Mouse (Mus musculus) megakaryocyte, adult 5-6 weeks (primary cell): ENCODE measurements around the gene Olfr893. TPM values are rescaled to one million over a fixed set of nuclear protein-coding genes. Genes with fewer than 3 reads are reported as not detected.
"Not testable (repeated sequence)": the region's sequence is repeated elsewhere in the genome, so short reads cannot be mapped to it uniquely, and the experiment has no call there.

Source experiments
- ATAC-seq: 2 replicates; pipeline ENCODE4 v1.8.0; 2016; ENCODE audit warnings: mild to moderate bottlenecking, inconsistent platforms; ENCODE audit not compliant: poor library complexity, severe bottlenecking
- total RNA-seq, 2 experiments: library from RNA; stranded (forward) in 1 of 2; stranded (reverse) in 1 of 2; fragments of 153-499, 151-499 nt in 1 of 2; fragments of 221-1000, 200-1000 nt in 1 of 2; gene quantifications; 2 replicates each; pipeline versions ENCODE4 v1.2.3 to v1.2.4; 2015 to 2017

Gene Olfr893
- total RNA-seq (2015), result not detected in 2 replicates
- total RNA-seq (2017), result not detected in 2 replicates

GRCm38 (mm10) chr9:38208065-38208464 is at the start of gene Olfr893:
Gene Olfr893, plus strand, starts transcription at chr9:38208365.
- ATAC-seq, result no peak

DNA sequence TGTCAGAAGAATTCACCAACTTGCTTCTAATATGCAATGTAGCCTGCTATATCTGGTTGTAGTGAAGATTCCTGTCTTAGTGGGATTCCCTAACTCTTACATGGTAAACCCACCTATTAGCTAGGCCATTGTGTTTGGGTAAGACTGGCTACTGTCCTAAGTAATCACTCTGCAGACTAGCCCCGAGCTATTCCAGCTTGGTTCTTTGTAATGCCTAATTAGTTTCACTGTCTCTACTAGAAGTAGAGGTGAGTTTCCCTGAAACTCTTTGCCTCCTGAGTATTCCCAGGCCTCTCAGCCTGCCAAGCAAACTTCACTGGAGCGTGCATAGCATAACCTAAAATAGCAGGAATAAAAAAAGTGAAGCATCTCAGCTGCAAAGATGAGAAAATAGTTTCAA is 39.8 kb upstream of the Olfr893 start:
- ATAC-seq, result not testable (repeated sequence)

DNA sequence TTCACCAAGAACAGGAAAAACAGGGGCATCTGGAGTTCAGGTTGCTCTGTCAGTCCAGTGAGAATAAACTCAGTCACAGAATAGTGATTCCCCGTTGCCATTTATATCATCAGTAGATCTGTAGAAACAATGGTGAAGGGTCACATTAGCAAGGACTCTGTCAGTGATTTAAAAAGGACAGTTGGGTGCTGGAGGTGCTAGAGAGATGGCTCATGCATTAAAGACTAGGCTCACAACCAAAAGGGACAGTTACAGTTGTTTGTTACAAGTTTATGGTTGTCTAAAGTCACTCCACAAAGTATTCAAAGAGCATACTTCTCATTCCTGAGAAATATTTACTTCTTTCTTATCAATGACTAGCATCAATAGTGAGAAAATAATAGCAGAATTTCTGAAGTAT is 27.4 kb upstream of the Olfr893 start, which contains the start of gene Olfr891:
Gene Olfr891 (minus strand): TSS at position 101 of the 400 bp plus-strand sequence.
- ATAC-seq, result no peak

GRCm38 (mm10) chr9:38217755-38218154 is 9.6 kb downstream of the Olfr893 start, which contains the start of gene Olfr894:
Gene Olfr894, plus strand, starts transcription at chr9:38218055.
- ATAC-seq, result no peak

DNA sequence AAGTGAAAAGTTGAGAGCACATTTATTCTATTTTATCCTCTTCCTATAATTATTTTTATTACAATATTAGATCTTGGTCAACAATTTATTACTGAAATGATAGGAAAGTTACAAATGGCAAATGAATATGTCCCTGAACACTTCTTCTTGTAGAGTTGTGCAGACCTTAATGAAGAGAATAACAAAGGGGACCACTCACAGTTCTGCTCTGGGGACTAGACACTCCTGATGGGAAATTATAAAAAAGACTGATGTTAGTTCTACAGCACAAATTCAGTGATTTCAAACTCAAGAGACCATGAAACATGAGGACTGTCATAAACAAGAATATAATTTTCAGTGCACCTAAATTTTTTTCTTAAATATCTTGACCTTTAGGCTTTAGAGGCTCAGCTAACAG is 44.3 kb downstream of the Olfr893 start, which contains the start of gene Olfr143:
Gene Olfr143 (plus strand): TSS at position 301 of the 400 bp plus-strand sequence.
- ATAC-seq, result no peak

Other genes starting within 250 kb of the Olfr893 start
- gene Olfr881, start 216.5 kb upstream of the Olfr893 start, total RNA-seq (2015), result not detected in 2 replicates
- gene Olfr881, start 216.5 kb upstream of the Olfr893 start, total RNA-seq (2017), result not detected in 2 replicates
- gene Olfr883, start 182.6 kb upstream of the Olfr893 start, total RNA-seq (2015), result not detected in 2 replicates
- gene Olfr883, start 182.6 kb upstream of the Olfr893 start, total RNA-seq (2017), result not detected in 2 replicates
- gene Olfr884, start 161.8 kb upstream of the Olfr893 start, total RNA-seq (2015), result not detected in 2 replicates
- gene Olfr884, start 161.8 kb upstream of the Olfr893 start, total RNA-seq (2017), result not detected in 2 replicates
- gene Olfr885, start 147.0 kb upstream of the Olfr893 start, total RNA-seq (2015), result not detected in 2 replicates
- gene Olfr885, start 147.0 kb upstream of the Olfr893 start, total RNA-seq (2017), result not detected in 2 replicates
- gene Olfr887, start 124.3 kb upstream of the Olfr893 start, total RNA-seq (2015), result not detected in 2 replicates
- not detected in 2 replicates for gene Olfr887, start 124.3 kb upstream of the Olfr893 start, total RNA-seq (2017)
- gene Olfr888, start 100.2 kb upstream of the Olfr893 start, total RNA-seq (2015), result not detected in 2 replicates
- not detected in 2 replicates for gene Olfr888, start 100.2 kb upstream of the Olfr893 start, total RNA-seq (2017)
- not detected in 2 replicates for gene Olfr889, start 93.2 kb upstream of the Olfr893 start, total RNA-seq (2015)
- gene Olfr889, start 93.2 kb upstream of the Olfr893 start, total RNA-seq (2017), result not detected in 2 replicates
- gene Olfr890, start 65.8 kb upstream of the Olfr893 start, total RNA-seq (2015), result not detected in 2 replicates
- not detected in 2 replicates for gene Olfr890, start 65.8 kb upstream of the Olfr893 start, total RNA-seq (2017)
- gene Olfr891, start 27.5 kb upstream of the Olfr893 start, total RNA-seq (2015), result not detected in 2 replicates
- gene Olfr891, start 27.5 kb upstream of the Olfr893 start, total RNA-seq (2017), result not detected in 2 replicates
- gene Olfr894, start 9.7 kb downstream of the Olfr893 start, total RNA-seq (2015), result not detected in 2 replicates
- not detected in 2 replicates for gene Olfr894, start 9.7 kb downstream of the Olfr893 start, total RNA-seq (2017)
- not detected in 2 replicates for gene Olfr143, start 44.4 kb downstream of the Olfr893 start, total RNA-seq (2015)
- gene Olfr143, start 44.4 kb downstream of the Olfr893 start, total RNA-seq (2017), result not detected in 2 replicates
- gene Olfr895, start 59.5 kb downstream of the Olfr893 start, total RNA-seq (2015), result not detected in 2 replicates
- not detected in 2 replicates for gene Olfr895, start 59.5 kb downstream of the Olfr893 start, total RNA-seq (2017)
- gene Olfr896-ps1, start 82.7 kb downstream of the Olfr893 start, total RNA-seq (2015), result not detected in 2 replicates
- not detected in 2 replicates for gene Olfr896-ps1, start 82.7 kb downstream of the Olfr893 start, total RNA-seq (2017)
- not detected in 2 replicates for gene Olfr25, start 120.7 kb downstream of the Olfr893 start, total RNA-seq (2015)
- gene Olfr25, start 120.7 kb downstream of the Olfr893 start, total RNA-seq (2017), result not detected in 2 replicates
- gene Olfr898, start 140.0 kb downstream of the Olfr893 start, total RNA-seq (2015), result not detected in 2 replicates
- not detected in 2 replicates for gene Olfr898, start 140.0 kb downstream of the Olfr893 start, total RNA-seq (2017)
- not detected in 2 replicates for gene Olfr250, start 158.5 kb downstream of the Olfr893 start, total RNA-seq (2015)
- gene Olfr250, start 158.5 kb downstream of the Olfr893 start, total RNA-seq (2017), result not detected in 2 replicates
- gene Olfr251, start 168.7 kb downstream of the Olfr893 start, total RNA-seq (2015), result not detected in 2 replicates
- gene Olfr251, start 168.7 kb downstream of the Olfr893 start, total RNA-seq (2017), result not detected in 2 replicates
- gene Olfr147, start 193.3 kb downstream of the Olfr893 start, total RNA-seq (2015), result not detected in 2 replicates
- gene Olfr147, start 193.3 kb downstream of the Olfr893 start, total RNA-seq (2017), result not detected in 2 replicates
- gene Olfr901, start 221.1 kb downstream of the Olfr893 start, total RNA-seq (2015), result not detected in 2 replicates
- gene Olfr901, start 221.1 kb downstream of the Olfr893 start, total RNA-seq (2017), result not detected in 2 replicates
- not detected in 2 replicates for gene Olfr902, start 239.3 kb downstream of the Olfr893 start, total RNA-seq (2015)
- gene Olfr902, start 239.3 kb downstream of the Olfr893 start, total RNA-seq (2017), result not detected in 2 replicates